Mouse (Mus musculus): ENCODE data around the gene Alg12. TPM values are rescaled to one million over a fixed set of nuclear protein-coding genes. Genes with fewer than 3 reads are reported as not detected.
"Not testable (repeated sequence)": the region's sequence is repeated elsewhere in the genome, so short reads cannot be mapped to it uniquely, and the experiment has no call there.

Gene Alg12
- total RNA-seq, 2 experiments from 2014 or later = 10.1 to 11.5 TPM

GRCm38 (mm10) chr15:88836031-88836430, 16.9 kb upstream of the Alg12 start:
- DNase-seq = no peak
- intact Hi-C loops (cut with DNase I) = no loop called here

- intact Hi-C loops (cut with DNase I) = no loop called here
- no peak for DNase-seq
Observed at GRCm38 (mm10) chr15:88832536-88832935, 13.4 kb upstream of the Alg12 start.

- DNase-seq = no peak
- intact Hi-C loops (cut with DNase I) = no loop called here
Observed at GRCm38 (mm10) chr15:88831482-88831881, 12.4 kb upstream of the Alg12 start.

- DNase-seq = no peak
- intact Hi-C loops (cut with DNase I) = no loop called here
Observed at GRCm38 (mm10) chr15:88830696-88831095, 11.6 kb upstream of the Alg12 start.

- intact Hi-C loops (cut with DNase I) = loop anchor here (2.0 to 10.0 kb wide), 3 partner anchors 42 to 255 kb away; partner anchors contain the start of gene Selenoo
- DNase-seq = no peak
Observed at GRCm38 (mm10) chr15:88829791-88830440, 10.8 kb upstream of the Alg12 start.

GRCm38 (mm10) chr15:88828800-88829705, 9.9 kb upstream of the Alg12 start:
- DNase-seq = peak; percentile 92
- intact Hi-C loops (cut with DNase I) = loop anchor here (2.0 to 10.0 kb wide), 3 partner anchors 43 to 256 kb away; partner anchors contain the start of gene Selenoo

GRCm38 (mm10) chr15:88827991-88828799, 9.1 kb upstream of the Alg12 start:
- intact Hi-C loops (cut with DNase I) = loop anchor here (2.0 to 10.0 kb wide), 3 partner anchors 44 to 257 kb away; partner anchors contain the start of gene Selenoo
- DNase-seq = peak; percentile 71

- intact Hi-C loops (cut with DNase I) = loop anchor here (5.0 to 10.0 kb wide), 2 partner anchors 45 to 257 kb away; partner anchors contain the start of gene Selenoo
- DNase-seq = no peak
Observed at GRCm38 (mm10) chr15:88827466-88827865, 8.3 kb upstream of the Alg12 start.

- intact Hi-C loops (cut with DNase I) = loop anchor here (10.0 kb wide), 1 partner anchor 261 kb away; the partner anchor contains the start of gene Selenoo
- no peak for DNase-seq
Observed at GRCm38 (mm10) chr15:88823376-88823775, 4.3 kb upstream of the Alg12 start.

- intact Hi-C loops (cut with DNase I) = loop anchor here (10.0 kb wide), 1 partner anchor 262 kb away; the partner anchor contains the start of gene Selenoo
- no peak for DNase-seq
Observed at GRCm38 (mm10) chr15:88822513-88822912, 3.4 kb upstream of the Alg12 start.

GRCm38 (mm10) chr15:88821403-88821802, 2.3 kb upstream of the Alg12 start:
- intact Hi-C loops (cut with DNase I) = loop anchor here (10.0 kb wide), 1 partner anchor 263 kb away; the partner anchor contains the start of gene Selenoo
- DNase-seq = no peak

GRCm38 (mm10) chr15:88819906-88820303, 787 bp upstream of the Alg12 start:
- no peak for DNase-seq
- intact Hi-C loops (cut with DNase I) = loop anchor here (10.0 kb wide), 2 partner anchors 55 to 265 kb away; partner anchors contain the start of gene Selenoo

GRCm38 (mm10) chr15:88815196-88815700, 3.9 kb downstream of the Alg12 start:
- no peak for DNase-seq
- intact Hi-C loops (cut with DNase I) = loop anchor here (10.0 kb wide), 1 partner anchor 50 kb away; no protein-coding TSS in a partner anchor

GRCm38 (mm10) chr15:88814411-88815047, 4.6 kb downstream of the Alg12 start:
- DNase-seq = no peak
- intact Hi-C loops (cut with DNase I) = loop anchor here (10.0 kb wide), 1 partner anchor 50 kb away; no protein-coding TSS in a partner anchor

GRCm38 (mm10) chr15:88813873-88814272, 5.2 kb downstream of the Alg12 start:
- intact Hi-C loops (cut with DNase I) = loop anchor here (10.0 kb wide), 1 partner anchor 49 kb away; no protein-coding TSS in a partner anchor
- not testable (repeated sequence) for DNase-seq

GRCm38 (mm10) chr15:88813262-88813661, 5.9 kb downstream of the Alg12 start:
- no peak for DNase-seq
- intact Hi-C loops (cut with DNase I) = loop anchor here (10.0 kb wide), 1 partner anchor 48 kb away; no protein-coding TSS in a partner anchor

- intact Hi-C loops (cut with DNase I) = loop anchor here (10.0 kb wide), 1 partner anchor 46 kb away; no protein-coding TSS in a partner anchor
- DNase-seq = no peak
Observed at GRCm38 (mm10) chr15:88810369-88810768, 8.7 kb downstream of the Alg12 start.

- no peak for DNase-seq
- intact Hi-C loops (cut with DNase I) = no loop called here
Observed at GRCm38 (mm10) chr15:88808121-88808520, 11.0 kb downstream of the Alg12 start.

- DNase-seq = no peak
- intact Hi-C loops (cut with DNase I) = no loop called here
Observed at GRCm38 (mm10) chr15:88802348-88802747, 16.8 kb downstream of the Alg12 start.

Measured in left cerebral cortex, postnatal 4 days (tissue).